Mouse (Mus musculus): ENCODE data around the gene Ly6g5c.

The Ly6g5c gene

DNA sequence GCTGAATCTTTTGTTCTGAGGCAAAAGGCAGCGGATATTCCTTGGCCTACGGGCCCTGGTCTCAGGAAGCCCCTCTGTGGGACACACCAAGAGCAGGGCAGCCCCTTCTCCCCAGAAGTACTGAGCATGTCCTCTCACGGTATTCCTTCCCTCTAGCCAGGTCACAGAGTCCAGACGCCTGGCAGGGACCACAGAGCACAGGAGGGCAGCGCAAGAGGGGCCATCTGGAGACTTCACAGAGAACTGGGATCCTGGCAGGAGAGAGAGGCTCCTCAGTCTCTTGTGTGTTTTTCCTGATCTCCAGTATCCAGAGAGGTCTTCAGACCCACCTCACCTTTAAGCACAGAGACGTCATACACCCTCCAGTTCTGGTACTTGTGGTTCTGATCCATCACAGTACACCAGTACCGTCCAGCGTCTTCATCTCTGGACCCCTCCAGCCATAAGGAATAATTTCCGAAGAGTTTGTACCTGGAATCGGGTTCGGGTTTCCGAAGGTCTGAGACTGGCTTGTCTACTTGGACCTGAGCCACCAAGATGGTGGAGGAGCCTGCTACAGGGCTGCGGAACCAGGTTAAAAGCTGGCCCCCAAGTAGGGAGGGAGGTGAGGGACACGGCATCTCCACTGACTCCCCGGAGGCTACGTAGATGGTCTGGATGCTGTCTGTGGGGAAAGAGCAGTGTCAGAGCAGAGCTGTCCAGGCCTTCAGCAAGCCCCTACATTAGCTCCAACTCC lies 25.1 kb upstream of the Ly6g5c start:
- DNase-seq (ENCODE audit: low read depth), result no peak

DNA sequence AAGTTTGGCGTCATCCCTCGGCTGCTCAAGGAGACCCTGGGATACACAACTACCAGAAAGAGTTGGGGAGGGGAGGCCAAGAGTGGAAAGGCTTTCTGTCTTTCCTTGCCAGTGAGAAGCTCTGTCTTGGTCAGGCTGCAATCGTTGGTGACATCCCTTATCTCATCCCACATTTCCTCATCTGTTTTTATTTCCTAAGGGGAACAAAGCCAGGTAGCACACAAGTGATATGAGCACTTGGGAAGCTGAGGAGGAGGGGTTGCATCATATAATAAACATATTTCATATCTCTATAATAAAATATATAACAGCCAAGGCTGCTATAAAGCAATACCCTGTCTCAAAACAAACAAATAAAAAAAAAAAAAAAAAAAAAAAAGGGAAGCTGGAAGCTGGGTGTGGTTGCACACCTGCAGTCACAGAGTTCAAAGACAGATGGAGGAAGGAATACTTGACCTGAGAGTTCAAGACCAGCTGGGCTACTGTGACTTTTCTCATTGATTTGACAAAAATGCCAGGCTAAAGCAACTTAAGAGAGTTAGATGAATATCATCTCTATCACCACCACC lies 24.1 kb upstream of the Ly6g5c start:
- no peak for DNase-seq (ENCODE audit: low read depth)

DNA sequence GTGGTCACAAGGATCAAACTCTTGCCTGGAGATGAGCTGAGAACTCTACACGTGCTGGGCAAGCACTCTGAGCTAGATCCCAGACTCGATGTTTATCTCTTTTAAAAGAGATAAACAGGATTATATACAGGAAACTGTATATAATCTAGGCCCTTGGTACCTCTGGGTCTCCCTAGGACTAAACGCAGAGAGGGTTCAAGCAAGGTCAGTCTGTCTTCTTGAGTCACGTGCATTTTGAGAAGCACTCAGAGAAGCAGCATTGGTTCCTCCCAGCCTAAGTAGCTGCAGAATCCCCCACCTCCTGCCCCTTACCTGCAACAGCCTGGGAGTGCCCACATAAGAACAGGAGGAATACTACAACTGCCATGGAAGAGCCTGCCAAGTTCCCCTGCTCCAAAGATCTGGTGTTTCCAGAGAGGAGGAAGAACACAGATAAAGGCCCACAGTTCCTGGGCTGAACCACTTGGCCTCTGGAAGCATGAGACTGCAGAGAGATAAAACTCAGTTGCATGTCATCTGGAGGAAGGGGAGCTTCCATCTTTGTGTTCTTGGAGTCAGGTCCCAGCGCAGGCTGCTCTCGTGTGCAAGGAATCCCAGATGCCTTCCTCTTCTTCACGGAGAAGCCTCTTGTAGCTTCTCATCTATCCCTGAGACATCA lies 22.7 kb upstream of the Ly6g5c start, which contains the start of gene Ly6g6f:
Gene Ly6g6f, minus strand, starts transcription at position 403 of the 658 bp plus-strand sequence.
- no peak for DNase-seq (ENCODE audit: low read depth)

DNA sequence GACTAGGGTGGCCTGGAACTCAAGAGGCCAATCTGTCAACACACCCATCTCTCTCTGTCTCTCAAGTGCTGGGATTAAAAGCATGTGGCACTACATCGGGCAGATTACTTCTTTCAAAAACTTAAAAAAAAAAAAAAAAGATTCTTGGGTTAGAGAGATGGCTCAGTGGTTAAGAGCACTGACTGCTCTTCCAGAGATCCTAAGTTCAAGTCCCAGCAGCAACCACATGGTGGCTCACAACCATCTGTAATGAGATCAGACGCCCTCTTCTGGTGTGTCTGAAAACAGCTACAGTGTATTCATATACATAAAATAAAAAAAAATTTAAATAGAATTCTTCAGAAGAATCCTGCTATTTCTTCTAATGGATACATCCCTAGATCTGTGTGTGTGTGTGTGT lies 19.9 kb upstream of the Ly6g5c start:
- DNase-seq (ENCODE audit: low read depth), result no peak

DNA sequence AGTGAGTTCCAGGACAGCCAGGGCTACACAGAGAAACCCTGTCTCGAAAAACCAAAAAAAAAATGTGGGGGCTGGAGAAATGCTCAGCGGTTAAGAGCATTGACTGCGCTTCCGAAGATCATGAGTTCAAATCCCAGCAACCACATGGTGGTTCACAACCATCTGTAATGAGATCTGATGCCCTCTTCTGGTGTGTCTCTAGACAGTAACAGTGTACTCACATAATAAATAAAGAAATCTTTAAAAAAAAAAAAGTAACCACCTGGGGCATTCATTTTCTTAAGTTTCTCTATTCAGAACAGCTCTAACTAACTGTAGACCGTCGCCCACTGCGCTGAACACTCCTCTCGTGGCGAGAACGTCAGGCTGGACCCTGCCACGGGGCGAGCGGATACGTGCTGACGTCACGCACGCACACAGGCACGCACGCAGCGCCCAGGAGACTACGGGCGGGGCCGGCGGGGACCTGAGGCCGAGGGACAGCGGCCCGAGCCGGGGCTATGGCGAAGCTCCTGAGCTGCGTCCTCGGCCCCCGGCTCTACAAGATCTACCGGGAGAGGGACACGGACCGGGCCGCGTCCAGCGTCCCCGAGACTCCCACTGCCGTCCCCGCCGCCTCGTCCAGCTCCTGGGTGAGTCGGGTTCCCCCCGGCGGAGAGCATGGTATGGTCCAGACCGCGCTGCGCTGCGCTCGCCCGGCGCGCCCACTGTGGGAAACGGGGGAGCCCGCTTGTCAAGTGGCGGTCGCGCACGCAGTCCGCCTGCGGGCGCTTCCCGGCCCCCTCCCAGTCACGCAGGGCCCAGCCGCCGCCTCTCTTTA lies 19.0 kb upstream of the Ly6g5c start, which contains the start of gene Abhd16a:
Gene Abhd16a, plus strand, starts transcription at position 439 of the 820 bp plus-strand sequence.
- DNase-seq (ENCODE audit: low read depth), result peak; percentile 84

DNA sequence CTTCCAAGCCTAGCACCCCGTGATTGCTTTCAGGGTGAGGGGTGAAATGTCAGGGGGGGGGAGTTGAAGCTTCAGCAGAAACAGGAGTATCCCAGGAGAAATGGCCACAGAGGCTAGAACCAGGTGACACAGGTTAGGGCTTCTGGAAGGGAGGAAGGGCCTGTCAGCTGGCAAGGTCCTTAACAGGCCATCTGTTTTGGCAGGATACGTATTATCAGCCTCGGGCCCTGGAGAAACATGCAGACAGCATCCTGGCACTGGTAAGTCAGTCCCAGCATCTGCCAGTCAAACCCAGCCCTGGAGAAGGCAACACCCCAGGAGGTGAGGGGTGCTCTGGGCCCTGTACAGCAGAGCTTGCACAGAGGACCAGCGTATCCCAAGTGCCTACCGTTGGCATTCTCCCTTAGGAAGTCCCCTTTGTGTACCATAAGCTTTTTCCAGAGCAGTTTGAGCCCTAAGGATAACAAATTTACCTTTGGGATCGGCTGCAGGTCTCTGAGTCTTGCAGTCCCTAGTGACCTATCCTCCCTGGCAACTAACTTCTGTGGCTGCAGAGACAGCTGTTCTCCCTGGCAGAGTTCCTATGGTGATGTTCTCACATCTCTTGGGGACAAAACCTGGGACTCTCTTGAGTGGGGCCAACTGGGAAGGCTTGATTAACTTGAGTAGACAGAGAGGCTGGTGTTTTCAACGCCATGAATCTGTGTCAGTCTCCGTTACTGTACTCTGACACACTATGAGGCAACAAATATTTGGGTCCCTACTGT lies 17.7 kb upstream of the Ly6g5c start:
- DNase-seq (ENCODE audit: low read depth), result no peak

DNA sequence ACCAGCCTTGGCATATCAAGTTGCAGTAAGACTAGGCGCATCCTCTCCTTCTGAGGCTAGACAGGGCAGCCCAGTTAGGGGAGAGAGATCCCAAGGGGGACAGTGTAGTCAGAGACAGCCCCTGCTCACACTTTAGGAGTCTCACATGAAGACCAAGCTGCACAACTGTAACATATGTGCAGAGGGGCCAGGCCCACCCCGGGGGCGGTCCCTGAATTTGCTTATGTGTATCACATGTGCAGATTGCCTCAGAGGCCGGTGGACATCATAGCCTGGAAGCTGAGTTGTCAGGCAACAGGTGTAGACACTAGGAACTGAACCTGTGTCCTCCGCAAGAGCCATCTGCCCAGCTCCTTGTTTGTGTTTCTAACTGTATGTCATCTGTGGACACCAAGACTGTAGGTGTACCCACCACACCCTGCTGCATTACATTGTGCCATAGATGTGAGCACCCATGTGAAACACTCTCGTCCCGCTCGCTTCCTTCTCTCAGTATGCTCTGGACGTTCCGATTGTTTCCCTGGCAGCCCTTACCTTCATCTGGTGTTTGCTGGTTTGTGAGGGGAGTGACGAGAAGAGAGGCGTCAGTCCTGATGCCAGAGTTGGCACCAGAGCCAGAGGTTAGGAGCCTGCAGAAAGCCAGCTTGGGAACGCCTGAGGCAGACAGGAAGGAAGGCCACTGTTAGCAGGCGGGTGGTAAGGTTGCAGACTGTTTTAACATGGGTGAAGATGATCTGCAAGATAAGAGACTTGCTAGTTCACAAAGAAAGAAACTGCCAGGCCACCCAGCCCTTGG lies 15.5 kb upstream of the Ly6g5c start:
- no peak for DNase-seq (ENCODE audit: low read depth)

DNA sequence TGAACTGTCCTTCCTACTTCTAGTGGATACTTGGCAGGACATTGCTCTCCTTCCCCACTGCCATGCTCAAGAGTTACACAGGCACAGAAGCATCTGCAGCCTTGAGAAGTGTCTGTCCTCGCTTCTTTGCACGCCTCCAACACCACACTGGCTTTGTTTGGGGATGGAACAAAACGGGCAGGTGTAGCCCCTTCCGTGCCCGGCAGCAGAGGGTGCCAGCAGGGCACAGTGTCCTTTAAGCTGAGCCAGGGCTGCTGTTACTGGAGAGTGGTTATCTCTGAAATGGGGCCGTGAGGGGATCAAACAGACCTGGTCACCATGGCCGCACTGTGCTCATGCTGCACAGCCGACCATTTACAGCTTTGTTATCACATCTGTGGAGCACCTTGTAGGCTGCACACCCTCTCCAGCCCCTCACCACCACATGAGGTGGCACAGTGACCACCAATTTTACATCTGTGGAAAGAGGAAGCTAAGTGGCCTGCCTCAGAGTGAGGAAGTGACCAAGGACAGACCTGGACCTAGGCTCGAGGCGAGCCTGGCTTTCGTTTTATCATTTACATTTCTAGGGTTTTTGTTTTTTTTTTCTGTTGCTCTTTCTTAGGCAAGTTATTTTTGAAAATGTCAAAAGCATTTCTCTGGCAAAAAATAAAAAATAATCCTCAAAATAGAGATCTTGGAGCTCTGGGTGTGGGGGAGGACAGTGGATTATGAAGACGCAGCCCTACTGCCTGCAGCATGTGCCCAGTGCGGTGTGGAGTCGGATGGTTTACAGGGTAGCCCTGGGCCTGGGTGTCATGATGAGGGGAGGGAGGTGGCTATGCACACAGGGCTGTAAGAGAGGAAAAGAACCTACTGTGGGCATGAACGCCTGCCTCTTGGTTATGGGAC lies 13.4 kb upstream of the Ly6g5c start:
- DNase-seq (ENCODE audit: low read depth), result no peak

DNA sequence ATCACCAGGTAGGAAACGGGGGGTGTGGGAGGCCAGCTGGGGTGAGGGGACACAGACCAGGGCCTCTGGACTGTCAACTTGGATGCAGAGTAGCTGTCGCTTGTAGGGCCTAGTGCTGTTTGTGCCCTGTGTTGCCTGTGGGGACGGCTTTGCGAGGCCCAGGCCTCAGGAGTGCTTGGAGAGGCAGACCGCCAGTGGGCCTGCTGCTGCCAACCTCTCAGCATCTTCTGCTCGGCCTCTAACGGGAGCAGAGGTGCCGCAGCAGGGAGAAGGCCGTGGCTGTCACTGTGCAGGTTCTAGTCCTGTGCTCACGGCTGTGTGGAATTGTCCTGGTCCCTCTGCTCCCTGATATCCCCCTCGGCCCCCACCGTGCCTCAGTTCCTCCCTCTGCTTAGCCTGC lies 11.5 kb upstream of the Ly6g5c start:
- DNase-seq (ENCODE audit: low read depth), result no peak

DNA sequence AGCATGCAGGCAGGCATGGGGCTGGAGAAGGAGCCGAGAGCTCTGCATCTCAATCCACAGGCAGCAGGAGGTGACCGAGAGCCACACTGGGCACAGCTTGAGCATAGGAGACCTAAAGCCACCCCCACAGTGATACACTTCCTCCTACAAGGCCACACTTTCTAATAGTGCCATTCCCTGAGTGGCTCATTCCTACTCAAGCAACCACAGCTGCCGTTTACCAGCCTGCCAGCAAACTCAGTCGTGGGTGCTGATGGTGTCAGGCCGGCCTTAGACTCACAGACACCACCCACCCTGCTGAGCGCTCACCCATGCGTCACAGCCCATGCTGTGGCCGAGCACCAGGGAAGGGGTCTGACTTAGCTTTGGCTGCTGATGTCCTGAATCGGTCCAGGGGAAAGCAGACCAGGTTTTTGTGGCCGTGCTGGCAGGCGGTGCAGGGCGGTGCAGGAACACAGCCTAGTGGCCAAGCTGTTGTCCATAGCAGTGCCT lies 10.9 kb upstream of the Ly6g5c start:
- no peak for DNase-seq (ENCODE audit: low read depth)

DNA sequence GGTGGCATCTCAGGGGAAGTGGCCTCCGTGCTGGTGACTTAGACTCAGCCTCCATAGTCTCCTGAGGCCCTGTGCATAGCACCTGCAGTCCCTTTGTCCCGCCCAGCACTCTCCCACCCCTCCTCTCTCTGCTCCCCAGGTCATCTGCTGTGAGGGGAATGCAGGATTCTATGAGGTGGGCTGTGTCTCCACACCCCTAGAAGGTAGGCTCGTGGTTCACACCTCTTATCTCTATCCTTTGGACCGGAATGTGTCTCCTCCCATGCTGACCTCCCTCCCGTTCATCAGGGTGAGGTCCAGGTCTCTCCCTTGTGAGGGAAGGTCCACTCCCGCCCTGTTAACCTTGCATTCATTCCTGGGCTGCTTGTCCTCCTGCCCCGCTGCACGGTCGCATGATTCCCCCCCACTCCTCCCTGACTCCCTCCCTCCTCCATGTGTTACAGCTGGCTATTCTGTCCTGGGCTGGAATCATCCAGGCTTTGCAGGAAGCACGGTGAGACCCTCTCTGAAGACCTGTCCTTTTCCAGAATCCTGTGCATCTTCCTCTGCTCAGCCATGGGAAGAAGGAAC lies 7.8 kb upstream of the Ly6g5c start:
- no peak for DNase-seq (ENCODE audit: low read depth)

DNA sequence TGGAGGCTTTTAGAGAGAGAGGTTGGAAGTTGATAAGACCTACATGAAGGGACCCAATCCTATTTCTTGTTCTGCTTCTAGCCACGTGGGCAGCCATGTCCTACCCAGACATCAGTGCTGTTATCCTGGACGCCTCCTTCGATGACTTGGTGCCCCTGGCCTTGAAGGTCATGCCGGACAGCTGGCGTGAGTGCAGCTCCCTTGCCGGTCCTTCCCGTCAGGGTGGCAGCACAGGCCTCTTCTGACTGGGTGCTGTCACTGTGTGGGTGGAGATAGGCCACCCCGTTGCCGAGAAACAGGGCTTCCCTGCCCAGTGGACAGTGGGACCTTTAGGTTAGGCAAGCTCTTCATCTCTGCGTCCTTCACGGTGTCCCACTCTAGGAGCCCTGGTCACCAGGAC lies 6.9 kb upstream of the Ly6g5c start:
- DNase-seq (ENCODE audit: low read depth), result no peak

DNA sequence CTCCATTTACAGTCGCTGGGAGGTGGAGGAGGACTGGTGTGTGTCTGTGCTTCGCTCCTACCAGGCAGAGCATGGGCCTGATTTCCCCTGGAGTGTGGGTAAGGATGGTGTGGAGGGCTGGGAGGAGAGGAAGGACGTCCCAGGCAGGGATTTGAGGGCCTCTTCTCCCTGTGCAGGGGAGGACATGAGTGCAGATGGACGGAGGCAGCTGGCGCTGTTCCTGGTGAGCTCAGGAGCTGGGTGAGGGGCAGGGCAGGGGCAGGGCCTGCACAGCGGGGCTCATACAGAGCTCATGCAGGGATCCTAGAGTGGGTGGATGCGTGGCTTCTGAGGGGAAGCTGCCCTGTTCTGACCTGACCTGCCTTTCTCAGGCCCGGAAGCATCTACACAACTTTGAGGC lies 5.8 kb upstream of the Ly6g5c start:
- DNase-seq (ENCODE audit: low read depth), result no peak

DNA sequence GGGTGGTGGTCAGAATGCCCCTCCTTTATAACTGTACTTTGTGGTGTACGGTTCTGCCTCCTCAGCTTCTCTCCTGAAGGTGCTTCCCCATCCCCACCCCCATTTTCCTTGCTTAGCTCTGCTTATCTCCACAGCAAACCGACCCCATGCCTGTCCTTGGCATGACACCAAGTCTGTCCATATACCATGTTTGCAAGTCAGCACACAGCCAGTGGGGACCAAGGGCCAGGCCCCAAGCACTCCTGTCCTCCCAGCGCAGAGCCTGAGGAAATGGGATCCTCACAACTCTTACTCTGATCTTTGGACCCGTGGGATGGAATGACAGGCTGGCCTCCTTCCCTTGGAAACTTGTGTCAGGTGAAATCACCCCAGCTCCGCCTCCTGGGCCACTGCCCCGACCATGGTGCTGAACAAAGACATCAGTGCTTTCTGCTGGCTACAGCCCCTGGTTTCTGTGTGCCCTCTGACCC lies 4.8 kb upstream of the Ly6g5c start:
- no peak for DNase-seq (ENCODE audit: low read depth)

DNA sequence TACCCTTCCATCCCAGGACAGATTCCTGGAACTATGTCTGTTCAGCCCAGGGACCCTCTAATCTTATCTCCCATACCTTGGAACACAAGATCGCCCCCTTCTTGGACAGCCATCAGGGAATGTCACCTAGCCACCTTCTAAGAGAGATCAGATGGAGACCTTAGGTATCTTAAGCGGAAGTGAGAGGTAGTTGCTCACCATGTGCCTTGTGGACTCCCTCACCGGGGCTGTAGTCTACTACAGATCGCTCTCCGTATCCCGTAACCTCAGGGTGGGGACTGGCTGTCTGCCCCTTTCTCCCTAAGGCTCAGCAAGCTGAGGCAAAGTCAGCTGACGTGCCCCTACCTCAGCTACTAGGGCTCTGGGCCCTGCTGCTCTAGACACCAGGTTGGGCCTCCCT lies 4.0 kb upstream of the Ly6g5c start:
- DNase-seq (ENCODE audit: low read depth), result no peak

DNA sequence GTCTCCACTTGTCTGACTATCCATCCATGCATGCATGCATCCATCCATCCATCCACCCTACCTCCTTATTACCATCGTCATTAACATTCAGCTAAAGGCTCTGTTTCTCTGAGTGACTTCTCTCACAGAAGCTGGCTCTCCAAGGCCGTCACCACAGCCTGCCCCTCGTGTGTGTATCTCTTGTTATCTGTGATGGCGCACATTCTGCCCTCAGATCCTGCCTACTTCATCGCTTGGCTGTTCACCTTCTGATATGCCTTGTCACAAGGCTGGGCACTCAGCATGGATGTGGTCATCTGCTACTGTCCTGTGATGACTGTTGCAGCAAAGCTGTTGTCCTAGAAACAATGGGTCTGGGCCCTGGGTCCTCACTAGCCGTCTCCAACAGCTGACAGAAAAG lies 3.3 kb upstream of the Ly6g5c start:
- DNase-seq (ENCODE audit: low read depth), result peak; percentile 74

DNA sequence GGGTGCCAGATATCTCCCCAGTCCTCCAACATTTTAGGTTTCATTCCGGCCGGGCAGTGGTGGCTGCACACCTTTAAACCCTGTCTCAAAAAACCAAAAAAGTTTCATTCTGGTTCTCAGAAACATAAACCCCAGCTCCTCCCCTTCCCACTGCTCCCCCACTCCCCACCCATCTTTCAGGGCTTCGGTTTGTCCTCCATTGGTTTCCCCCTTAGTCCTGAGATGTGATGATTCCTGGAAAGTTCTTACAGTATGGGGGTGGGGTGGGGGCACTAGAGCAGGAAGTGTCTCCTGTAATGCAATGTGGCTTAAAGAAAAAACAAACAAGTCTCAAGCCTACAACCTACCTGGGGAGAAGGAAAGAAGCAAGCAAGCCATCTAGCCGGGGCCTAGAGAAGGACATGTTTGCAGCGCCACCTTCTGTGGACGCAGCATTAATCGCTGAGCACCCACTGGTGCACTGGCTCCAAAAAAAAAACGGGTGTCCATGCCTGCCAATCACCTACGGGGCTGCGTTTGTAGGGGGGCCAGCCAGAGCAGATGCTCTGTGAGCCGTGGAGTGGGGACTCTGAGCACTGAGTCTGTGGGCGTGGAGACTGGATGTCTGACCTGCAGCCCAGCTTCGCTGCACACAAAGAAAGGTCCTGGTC lies 2.2 kb upstream of the Ly6g5c start:
- no peak for DNase-seq (ENCODE audit: low read depth)

DNA sequence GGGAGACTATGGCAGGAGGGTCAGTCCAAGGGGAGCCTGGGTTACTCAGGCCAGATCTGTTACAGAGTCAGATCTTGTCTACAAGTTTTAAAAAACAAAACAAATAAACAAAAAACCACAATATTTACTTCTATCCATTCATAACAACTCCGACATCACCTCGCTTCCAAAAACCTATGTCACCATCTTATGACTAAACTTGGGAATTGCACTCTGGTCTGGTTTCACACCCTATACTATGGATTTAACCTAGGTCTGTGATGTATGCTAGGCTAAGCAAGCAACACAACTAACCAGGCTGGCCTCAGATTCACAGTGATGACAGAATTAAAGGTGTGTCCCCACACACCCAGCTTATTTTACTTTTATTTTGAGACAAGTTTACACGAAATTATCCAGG lies 1.6 kb upstream of the Ly6g5c start:
- no peak for DNase-seq (ENCODE audit: low read depth)

DNA sequence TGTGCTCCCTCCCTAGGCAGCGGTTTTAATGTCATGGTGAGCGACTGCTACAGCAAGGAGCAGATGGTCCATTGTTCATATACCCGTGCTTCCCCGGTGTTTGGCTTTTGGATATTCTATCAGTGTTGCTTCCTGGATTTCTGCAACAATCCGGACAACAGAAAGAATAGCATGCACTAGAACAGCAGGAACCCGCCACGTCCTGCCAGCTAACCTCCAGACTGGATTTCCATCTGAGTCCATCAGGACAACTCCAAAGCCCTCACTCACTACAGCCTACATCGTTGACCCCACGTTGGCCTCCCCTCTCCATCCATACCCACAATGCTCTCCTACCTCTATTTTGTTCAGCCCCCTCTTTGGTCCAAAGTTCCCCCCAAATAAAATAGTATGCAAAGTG lies 3.7 kb downstream of the Ly6g5c start:
- DNase-seq (ENCODE audit: low read depth), result no peak
